Mouse (Mus musculus): ENCODE results near the gene Fndc10. TPM values are rescaled to one million over a fixed set of nuclear protein-coding genes. Genes with fewer than 3 reads are reported as not detected.
"Not testable (repeated sequence)": the region's sequence is repeated elsewhere in the genome, so short reads cannot be mapped to it uniquely, and the experiment has no call there.

The Fndc10 gene
- polyA plus RNA-seq, 1 experiment from 2014 or later = 11.2 TPM

DNA sequence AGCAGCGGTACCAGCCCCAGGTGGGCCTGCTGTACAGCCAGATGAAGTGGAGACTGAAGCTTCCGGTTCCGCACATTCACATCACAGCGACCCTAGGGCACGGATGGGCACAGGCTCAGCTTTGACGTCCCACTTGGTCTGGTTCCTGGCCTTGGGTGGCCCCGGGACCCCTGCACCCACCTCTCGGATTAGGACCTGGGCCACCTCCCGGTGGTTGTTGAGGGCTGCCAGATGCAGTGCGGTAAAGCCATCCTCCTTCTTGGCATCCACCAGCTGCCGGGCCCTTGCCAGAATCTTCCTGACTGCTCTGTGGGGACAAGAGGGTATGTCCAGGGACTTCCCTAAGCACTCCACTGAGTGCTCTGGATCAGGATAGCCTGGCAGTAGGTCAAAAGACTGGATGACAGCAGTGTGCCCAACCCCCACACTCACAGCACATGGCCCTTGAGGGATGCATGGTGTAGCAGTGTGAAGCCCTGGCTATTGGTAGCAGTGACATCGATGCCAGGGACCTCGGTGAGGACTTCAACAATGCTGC, 37.9 kb upstream of the Fndc10 start:
- Histone ChIP-seq H3K27me3 (peaks cover 60% of the 10 kb centered on the region), H3K4me3 (replicated peaks) (no peak overlapping the region), H3K4me1 (replicated peaks) (peaks cover 36% of the 10 kb centered on the region), H3K4me2 (no peak overlapping the region), H3K36me3 (peaks cover 55% of the 10 kb centered on the region), H3K9ac (replicated peaks) (0 out of 2 replicates have a peak overlapping the region, but pooled peaks have one; percentile 6), H3K27ac (no peak overlapping the region), H3K9me3 (no peaks in the 10 kb centered on the region)
- no peak for ATAC-seq (ENCODE audit: insufficient number of reproducible peaks, insufficient read depth, low FRiP score, low TSS enrichment, low read depth)
- 92% methylated on average over 13 of the region's 13 CpGs for WGBS

- no peak for ATAC-seq (ENCODE audit: insufficient number of reproducible peaks, insufficient read depth, low FRiP score, low TSS enrichment, low read depth)
- Histone ChIP-seq H3K36me3 (peaks cover 60% of the 10 kb centered on the region), H3K27ac (no peak overlapping the region), H3K27me3 (peaks cover 33% of the 10 kb centered on the region), H3K4me1 (replicated peaks) (peaks cover 16% of the 10 kb centered on the region), H3K4me3 (replicated peaks) (no peak overlapping the region), H3K4me2 (no peak overlapping the region), H3K9me3 (no peaks in the 10 kb centered on the region), H3K9ac (replicated peaks) (no peak overlapping the region)
- 90% methylated on average over 10 of the region's 10 CpGs for WGBS
Observed at GRCm38 (mm10) chr4:155658961-155659360, 35.2 kb upstream of the Fndc10 start.

GRCm38 (mm10) chr4:155660641-155661040, 33.5 kb upstream of the Fndc10 start:
- Histone ChIP-seq H3K9ac (replicated peaks) (no peak overlapping the region), H3K4me3 (replicated peaks) (no peak overlapping the region), H3K4me1 (replicated peaks) (no peaks in the 10 kb centered on the region), H3K9me3 (no peaks in the 10 kb centered on the region), H3K36me3 (peaks cover 77% of the 10 kb centered on the region), H3K27ac (no peak overlapping the region), H3K27me3 (peaks cover 16% of the 10 kb centered on the region), H3K4me2 (no peak overlapping the region)
- 90% methylated on average over 12 of the region's 12 CpGs for WGBS
- ATAC-seq (ENCODE audit: insufficient number of reproducible peaks, insufficient read depth, low FRiP score, low TSS enrichment, low read depth) = no peak

DNA sequence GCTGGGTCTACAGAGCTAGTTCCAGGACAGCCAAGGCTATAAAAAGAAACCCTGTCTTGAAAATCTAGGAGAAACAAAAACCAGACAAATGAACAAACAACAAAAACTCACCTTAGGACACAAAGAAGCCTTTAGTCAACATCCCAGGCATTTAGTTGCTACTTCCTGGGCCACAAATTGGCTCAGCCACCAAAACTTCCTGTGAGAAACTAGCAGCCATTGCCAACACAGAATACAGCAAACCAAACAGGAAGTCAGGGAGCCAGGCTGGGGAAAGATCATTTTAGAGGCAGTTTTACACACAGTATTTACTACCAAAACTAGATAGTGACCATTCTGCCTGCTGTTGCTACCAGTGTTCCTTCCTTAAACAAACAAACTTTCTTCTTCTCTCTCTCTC, 27.2 kb upstream of the Fndc10 start:
- ATAC-seq (ENCODE audit: insufficient number of reproducible peaks, insufficient read depth, low FRiP score, low TSS enrichment, low read depth) = no peak
- Histone ChIP-seq H3K4me1 (replicated peaks) (peaks cover 6% of the 10 kb centered on the region), H3K9ac (replicated peaks) (no peak overlapping the region), H3K27ac (no peak overlapping the region), H3K36me3 (peaks cover 34% of the 10 kb centered on the region), H3K4me2 (no peak overlapping the region), H3K9me3 (no peaks in the 10 kb centered on the region), H3K27me3 (no peaks in the 10 kb centered on the region), H3K4me3 (replicated peaks) (no peak overlapping the region)

DNA sequence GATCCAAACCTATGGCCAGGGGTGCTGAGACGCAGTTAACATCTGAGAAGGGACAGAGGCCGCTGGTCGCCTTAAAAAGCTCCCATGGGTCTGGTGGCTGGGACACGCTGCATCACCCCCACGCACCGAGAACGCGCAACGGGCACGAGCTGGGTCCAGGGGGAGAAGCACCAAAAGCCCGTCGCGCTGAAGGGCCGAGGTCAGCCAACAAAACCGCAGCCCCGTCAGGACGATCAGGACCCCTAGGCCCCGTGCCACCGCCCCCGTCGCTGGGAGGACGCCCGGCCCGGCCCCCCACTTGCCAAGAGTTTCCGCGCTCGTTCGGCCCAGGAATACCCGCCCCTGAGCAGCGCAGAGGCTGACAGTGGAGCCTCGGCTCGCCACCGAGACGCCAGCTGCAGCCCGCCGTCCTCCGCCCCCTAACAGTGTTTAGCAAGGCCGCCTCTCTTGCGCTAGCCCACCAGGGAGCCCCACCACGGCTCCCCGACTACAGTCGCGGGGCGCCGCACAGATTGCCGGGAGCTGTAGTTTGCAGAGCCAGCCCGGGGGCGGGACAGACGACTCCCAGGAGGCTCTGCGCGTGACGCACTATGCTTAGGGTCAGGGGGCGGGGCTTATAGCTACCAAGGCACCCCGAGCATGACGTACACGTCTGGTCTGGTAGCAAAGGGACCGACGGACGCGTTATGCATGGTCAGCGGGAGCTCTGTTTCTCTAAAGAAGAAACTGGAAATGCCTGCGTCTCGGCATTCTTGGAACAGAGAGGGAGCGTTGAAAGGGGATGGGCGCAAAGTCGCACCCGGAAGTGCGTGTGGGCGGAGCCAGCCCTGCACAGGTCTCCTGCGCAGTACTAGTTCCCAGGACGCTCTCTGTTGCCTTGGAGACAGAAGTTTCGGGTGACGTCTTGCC, 25.2 kb upstream of the Fndc10 start, which contains the start of gene Mib2:
TSS of gene Mib2 (minus strand) at position 510 of the 909 bp plus-strand sequence.
- Histone ChIP-seq H3K36me3 (peaks cover 24% of the 10 kb centered on the region), H3K4me3 (replicated peaks) (peak within 1 kb of the TSS; percentile 81), H3K9ac (replicated peaks) (peak within 1 kb of the TSS; percentile 79), H3K27ac (peak within 1 kb of the TSS; percentile 82), H3K4me1 (replicated peaks) (peaks cover 6% of the 10 kb centered on the region), H3K4me2 (peak within 1 kb of the TSS; percentile 92), H3K27me3 (no peaks in the 10 kb centered on the region), H3K9me3 (no peaks in the 10 kb centered on the region)
- ATAC-seq (ENCODE audit: insufficient number of reproducible peaks, insufficient read depth, low FRiP score, low TSS enrichment, low read depth) = peak; percentile 98
- WGBS = under 1% methylated on average over 73 of the region's 73 CpGs

- Histone ChIP-seq H3K27me3 (no peaks in the 10 kb centered on the region), H3K4me1 (replicated peaks) (peaks cover 6% of the 10 kb centered on the region), H3K4me3 (replicated peaks) (peak overlapping the region; percentile 81), H3K4me2 (peak overlapping the region; percentile 92), H3K9ac (replicated peaks) (no peak overlapping the region), H3K27ac (no peak overlapping the region), H3K36me3 (peaks cover 17% of the 10 kb centered on the region; the same call in 1 of the 2 replicates), H3K9me3 (no peaks in the 10 kb centered on the region)
- WGBS = 2% methylated on average over 8 of the region's 8 CpGs
- ATAC-seq (ENCODE audit: insufficient number of reproducible peaks, insufficient read depth, low FRiP score, low TSS enrichment, low read depth) = peak; percentile 29; the same call in 1 of the 2 replicates
Observed at GRCm38 (mm10) chr4:155669598-155670075, 24.5 kb upstream of the Fndc10 start.

DNA sequence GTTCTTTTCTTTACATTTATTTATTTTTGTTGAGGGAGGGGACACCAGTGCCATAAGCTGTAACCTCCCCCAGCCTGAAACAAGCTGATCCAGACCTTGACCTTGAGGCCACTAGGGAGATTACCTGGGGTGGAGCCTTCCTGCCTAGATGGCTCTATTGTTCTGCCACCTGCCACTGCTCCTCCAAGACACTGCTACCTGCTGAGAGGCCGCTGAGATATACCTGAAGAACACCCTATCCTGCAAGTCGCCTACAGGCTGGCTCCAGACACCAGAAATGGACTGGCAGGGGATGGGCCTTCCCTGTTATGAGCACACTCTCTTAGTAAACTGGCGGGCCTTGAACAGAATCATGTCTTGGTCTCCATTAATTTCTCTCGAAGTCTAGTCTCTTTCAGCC, 23.9 kb upstream of the Fndc10 start:
- not testable (repeated sequence) for H3K4me3 ChIP-seq (replicated peaks)

GRCm38 (mm10) chr4:155672082-155672481, 22.1 kb upstream of the Fndc10 start:
- Histone ChIP-seq H3K4me2 (no peak overlapping the region), H3K4me3 (replicated peaks) (no peak overlapping the region), H3K27me3 (no peaks in the 10 kb centered on the region), H3K4me1 (replicated peaks) (peaks cover 6% of the 10 kb centered on the region), H3K9ac (replicated peaks) (no peak overlapping the region), H3K9me3 (no peaks in the 10 kb centered on the region), H3K36me3 (no peaks in the 10 kb centered on the region), H3K27ac (no peak overlapping the region)
- no peak for ATAC-seq (ENCODE audit: insufficient number of reproducible peaks, insufficient read depth, low FRiP score, low TSS enrichment, low read depth)
- 79% methylated on average over 2 of the region's 2 CpGs for WGBS

More for the DNA sequence above, 23.9 kb upstream of the Fndc10 start:
- not testable (repeated sequence) for H3K9me3 ChIP-seq; H3K27ac ChIP-seq; H3K27me3 ChIP-seq; H3K9ac ChIP-seq (replicated peaks); H3K4me2 ChIP-seq; ATAC-seq (ENCODE audit: insufficient number of reproducible peaks, insufficient read depth, low FRiP score, low TSS enrichment, low read depth); H3K4me1 ChIP-seq (replicated peaks)
- 65% methylated on average over 4 of the region's 4 CpGs for WGBS
- H3K36me3 ChIP-seq = peaks cover 11% of the 10 kb centered on the region; the same call in 1 of the 2 replicates

DNA sequence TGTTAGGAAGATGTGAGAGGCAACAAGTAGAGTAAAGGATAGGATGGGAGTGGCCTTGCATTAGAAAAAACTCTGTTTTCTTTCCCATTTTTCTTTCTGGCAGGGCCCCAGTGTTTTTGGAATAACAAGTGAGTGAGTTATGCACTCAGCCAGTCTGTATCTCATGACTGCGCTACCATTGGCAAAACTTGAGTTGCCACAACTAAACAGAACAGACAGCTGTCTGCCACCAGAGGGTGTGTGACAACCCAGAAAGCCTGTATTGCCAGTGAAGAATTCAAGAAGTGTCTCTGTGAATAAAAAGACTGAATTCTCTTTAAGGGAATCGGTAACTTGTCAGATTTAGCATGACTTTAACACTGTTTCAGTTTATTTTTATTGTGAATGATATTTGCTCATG, 18.2 kb upstream of the Fndc10 start:
- H3K36me3 ChIP-seq = no peaks in the 10 kb centered on the region
- H3K4me2 ChIP-seq = no peak overlapping the region
- no peaks in the 10 kb centered on the region for H3K9me3 ChIP-seq
- no peak overlapping the region for H3K9ac ChIP-seq (replicated peaks)
- WGBS = 87% methylated on average over 2 of the region's 2 CpGs
- no peaks in the 10 kb centered on the region for H3K27me3 ChIP-seq
- H3K27ac ChIP-seq = no peak overlapping the region
- no peak for ATAC-seq (ENCODE audit: insufficient number of reproducible peaks, insufficient read depth, low FRiP score, low TSS enrichment, low read depth)
- H3K4me3 ChIP-seq (replicated peaks) = no peak overlapping the region
- H3K4me1 ChIP-seq (replicated peaks) = no peaks in the 10 kb centered on the region

DNA sequence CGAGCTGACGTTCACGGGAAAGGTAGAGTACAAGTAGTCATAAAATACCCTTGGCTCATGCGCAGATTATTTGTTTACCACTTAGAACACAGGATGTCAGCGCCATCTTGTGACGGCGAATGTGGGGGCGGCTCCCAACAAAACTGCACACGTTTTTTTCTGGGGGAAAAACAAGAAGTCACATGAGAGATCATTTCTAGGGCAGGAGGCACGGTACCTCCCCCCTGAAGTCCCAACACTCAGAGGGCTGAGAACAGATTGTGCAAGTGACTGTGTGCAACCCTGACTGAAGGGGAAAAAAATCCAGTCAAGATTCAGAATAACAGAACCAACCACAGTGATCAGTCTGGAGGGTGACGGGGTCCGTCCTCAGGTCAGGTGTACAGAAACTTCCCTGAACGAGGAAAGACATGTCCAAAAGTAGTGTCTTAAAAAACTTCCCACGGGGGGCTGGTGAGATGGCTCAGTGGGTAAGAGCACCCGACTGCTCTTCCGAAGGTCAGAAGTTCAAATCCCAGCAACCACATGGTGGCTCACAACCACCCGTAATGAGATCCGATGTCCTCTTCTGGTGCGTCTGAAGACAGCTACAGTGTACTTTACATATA, 10.4 kb upstream of the Fndc10 start:
- not testable (repeated sequence) for H3K27me3 ChIP-seq; ATAC-seq (ENCODE audit: insufficient number of reproducible peaks, insufficient read depth, low FRiP score, low TSS enrichment, low read depth); H3K9ac ChIP-seq (replicated peaks); H3K4me1 ChIP-seq (replicated peaks); H3K9me3 ChIP-seq; H3K4me3 ChIP-seq (replicated peaks); H3K27ac ChIP-seq; H3K36me3 ChIP-seq; H3K4me2 ChIP-seq
- WGBS = 88% methylated on average over 16 of the region's 19 CpGs

DNA sequence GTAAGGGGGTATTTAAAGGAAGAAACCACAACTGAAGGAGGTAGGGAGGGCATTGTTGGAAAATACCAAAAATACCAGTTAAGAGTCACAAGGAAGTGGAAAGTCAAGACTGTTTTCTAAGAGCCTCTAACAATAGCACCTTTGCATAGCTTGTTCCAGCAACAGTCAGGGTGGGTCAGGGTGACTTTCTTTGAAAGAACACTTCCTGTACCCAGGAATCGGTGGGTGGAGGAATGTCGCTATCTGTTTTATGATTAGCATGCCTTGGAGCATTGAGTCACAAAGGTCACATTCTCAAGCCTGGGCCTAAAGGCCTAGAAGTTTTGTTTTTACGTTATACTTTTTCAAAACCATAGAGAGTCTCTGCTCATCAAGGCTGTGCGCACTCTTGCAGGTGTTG, 6.4 kb upstream of the Fndc10 start:
- ATAC-seq (ENCODE audit: insufficient number of reproducible peaks, insufficient read depth, low FRiP score, low TSS enrichment, low read depth); H3K4me1 ChIP-seq (replicated peaks); H3K9me3 ChIP-seq; H3K27ac ChIP-seq; H3K36me3 ChIP-seq; H3K27me3 ChIP-seq; H3K4me2 ChIP-seq; H3K9ac ChIP-seq (replicated peaks); H3K4me3 ChIP-seq (replicated peaks): not testable (repeated sequence)
- WGBS = 90% methylated on average over 4 of the region's 4 CpGs
